Mouse (Mus musculus) lung, embryonic 14.5 days (tissue): ENCODE results near the gene Polr3e. TPM values are rescaled to one million over a fixed set of nuclear protein-coding genes. Genes with fewer than 3 reads are reported as not detected.
A peak's percentile ranks its signal among the peaks of the same experiment; 100 is the strongest.

ENCODE experiments used
- ATAC-seq: fragments of 200-750 bp; cut with Nextera tagmentation; 2 replicates; pipeline ENCODE4 v1.8.0; 2017; ENCODE audit warnings: mild to moderate bottlenecking, moderate TSS enrichment, moderate library complexity; ENCODE audit not compliant: insufficient read depth
- DNase-seq: peaks from one replicate; pipeline ENCODE4 v3.0.0-alpha.2; 2015
- H3K27ac ChIP-seq: fragments of 300-500 bp; sonication (generic); 2 replicates; pipeline ENCODE4 v1.5.1; 2014; ENCODE audit warnings: low read depth, mild to moderate bottlenecking, moderate library complexity
- H3K27me3 ChIP-seq: fragments of 300-500 bp; sonication (generic); 2 replicates; pipeline ENCODE4 v1.6.1; 2014; ENCODE audit warnings: low read length, control low read depth; ENCODE audit not compliant: insufficient read depth
- H3K36me3 ChIP-seq: fragments of 300-500 bp; sonication (generic); 2 replicates; pipeline ENCODE4 v1.6.1; 2014; ENCODE audit warnings: control low read depth; ENCODE audit not compliant: insufficient read depth
- H3K4me1 ChIP-seq: fragments of 300-500 bp; sonication (generic); 2 replicates; pipeline ENCODE4 v1.6.1; 2014; ENCODE audit warnings: antibody characterized with exemption, control low read depth; ENCODE audit not compliant: insufficient read depth
- H3K4me2 ChIP-seq: fragments of 300-500 bp; sonication (generic); 2 replicates; pipeline ENCODE4 v1.6.1; 2014; ENCODE audit warnings: mild to moderate bottlenecking
- H3K4me3 ChIP-seq: fragments of 300-500 bp; sonication (generic); 2 replicates; pipeline ENCODE4 v1.5.1; 2014; ENCODE audit warnings: low read depth, low read length
- H3K9ac ChIP-seq: fragments of 300-500 bp; sonication (generic); 2 replicates; pipeline ENCODE4 v1.6.1; 2014
- H3K9me3 ChIP-seq: fragments of 300-500 bp; sonication (generic); 2 replicates; pipeline ENCODE4 v1.6.1; 2016; ENCODE audit warnings: low read depth, low read length, control low read depth
- CTCF ChIP-seq: IDR thresholded peaks from 2 replicates; pipeline ENCODE4 v1.5.1; 2016; ENCODE audit warnings: antibody characterized with exemption, low read depth
- WGBS: fragments of 180-500 bp; shearing (Covaris S2); extraction: QIAGEN DNeasy Blood & Tissue Kit; methylation state at CpG from one replicate; pipeline ENCODE4 v1.1.7; 2014; 5-methylcytosine and 5-hydroxymethylcytosine counted together
- polyA plus RNA-seq: library from polyadenylated mRNA; unstranded; fragments of >200 nt; fragmentation: Nextera tagmentation; extraction: Ambion mirVana; gene quantifications from 2 replicates; pipeline ENCODE4 v1.2.1, GENCODE M21; 2014

The Polr3e gene
- polyA plus RNA-seq, 1 experiment from 2014 or later, result 24.3 TPM

DNA sequence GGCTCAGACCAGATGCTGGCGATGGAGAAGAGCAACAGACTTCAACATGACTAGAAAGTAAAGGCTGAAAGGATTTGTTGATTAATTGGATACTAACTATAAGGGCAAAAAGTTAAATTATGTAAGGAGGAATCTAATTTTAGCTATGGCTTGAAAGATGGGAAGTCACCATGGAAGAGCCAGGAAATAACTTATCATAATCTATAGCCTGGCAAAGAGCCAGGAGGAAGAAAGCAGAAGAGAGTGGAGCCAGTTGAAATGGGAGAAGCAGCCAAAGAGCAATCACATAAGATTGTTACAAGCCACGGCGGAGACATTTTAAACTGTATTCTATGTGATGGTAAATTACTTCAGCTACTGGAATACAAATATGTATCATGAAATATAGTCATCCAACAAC lies 56.5 kb downstream of the Polr3e start:
- peak overlapping the region; percentile 21; the same call in 1 of the 2 replicates for H3K4me2 ChIP-seq
- H3K27me3 ChIP-seq, result no peaks in the 10 kb centered on the region
- no peak overlapping the region for H3K4me3 ChIP-seq
- no peaks in the 10 kb centered on the region; the same call in 1 of the 2 replicates for H3K36me3 ChIP-seq
- H3K27ac ChIP-seq, result no peak overlapping the region
- peaks cover 19% of the 10 kb centered on the region for H3K4me1 ChIP-seq
- 37% methylated on average over 3 of the region's 3 CpGs for WGBS
- H3K9me3 ChIP-seq, result no peaks in the 10 kb centered on the region
- H3K9ac ChIP-seq, result no peak overlapping the region
- no peak for TF ChIP-seq CTCF
- ATAC-seq, result peak; percentile 39
- DNase-seq, result peak; percentile 80

DNA sequence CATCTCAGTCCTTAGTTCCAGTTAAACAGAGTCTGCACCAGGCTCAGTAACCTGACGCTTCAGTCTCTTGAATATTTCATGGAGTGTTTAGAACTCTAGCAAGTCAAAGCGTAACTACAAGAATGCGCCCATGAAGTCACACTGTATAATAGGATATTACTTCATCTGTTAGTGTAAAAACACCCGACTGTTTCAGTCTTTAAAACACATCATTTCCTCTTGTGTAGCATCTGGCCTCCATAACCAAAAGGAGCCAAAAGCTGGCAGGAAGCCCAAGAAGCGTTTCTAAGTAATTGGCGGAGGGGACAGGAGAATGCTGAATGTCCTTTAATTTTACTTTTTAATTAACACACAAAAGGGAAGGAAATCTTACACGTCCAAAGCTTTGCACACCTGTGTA lies 59.5 kb downstream of the Polr3e start:
- H3K9ac ChIP-seq, result no peak overlapping the region
- 0 out of 2 replicates have a peak overlapping the region, but pooled peaks have one; percentile 40 for H3K27ac ChIP-seq
- no peak for TF ChIP-seq CTCF
- no peak overlapping the region for H3K4me3 ChIP-seq
- H3K4me2 ChIP-seq, result peak overlapping the region; percentile 25
- no peaks in the 10 kb centered on the region for H3K36me3 ChIP-seq
- DNase-seq (peak; percentile 91), ATAC-seq (peak; percentile 48)
- 30% methylated on average over 7 of the region's 7 CpGs for WGBS
- no peaks in the 10 kb centered on the region for H3K27me3 ChIP-seq
- peaks cover 29% of the 10 kb centered on the region for H3K4me1 ChIP-seq
- H3K9me3 ChIP-seq, result no peaks in the 10 kb centered on the region

DNA sequence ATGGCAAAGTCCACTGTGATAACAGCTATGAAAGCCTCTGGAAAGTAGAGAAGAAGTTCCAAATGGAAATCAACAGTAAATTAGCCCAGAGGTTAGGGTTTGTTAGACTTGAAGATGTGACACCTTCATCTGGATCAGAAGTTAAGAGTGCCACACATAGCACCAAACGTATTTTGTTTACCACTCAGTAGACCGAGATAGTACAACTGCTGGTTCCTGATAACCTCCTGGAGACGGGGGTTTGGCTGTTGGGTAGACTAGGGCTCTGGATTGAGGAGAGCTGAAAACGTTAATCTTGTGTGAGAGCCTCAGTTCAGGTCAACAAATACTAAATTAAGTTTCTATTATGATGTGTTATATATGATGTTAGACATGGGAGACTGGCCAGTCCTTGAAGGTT lies 62.5 kb downstream of the Polr3e start:
- DNase-seq (no peak), ATAC-seq (no peak)
- Histone ChIP-seq H3K27ac (no peak overlapping the region; the same call in 1 of the 2 replicates), H3K4me1 (peaks cover 20% of the 10 kb centered on the region), H3K9me3 (no peaks in the 10 kb centered on the region), H3K4me2 (peak overlapping the region; percentile 70), H3K27me3 (no peaks in the 10 kb centered on the region), H3K4me3 (0 out of 2 replicates have a peak overlapping the region, but pooled peaks have one; percentile 4), H3K9ac (no peak overlapping the region; the same call in 1 of the 2 replicates), H3K36me3 (no peaks in the 10 kb centered on the region)
- no peak for TF ChIP-seq CTCF
- WGBS, result 64% methylated on average over 4 of the region's 4 CpGs

DNA sequence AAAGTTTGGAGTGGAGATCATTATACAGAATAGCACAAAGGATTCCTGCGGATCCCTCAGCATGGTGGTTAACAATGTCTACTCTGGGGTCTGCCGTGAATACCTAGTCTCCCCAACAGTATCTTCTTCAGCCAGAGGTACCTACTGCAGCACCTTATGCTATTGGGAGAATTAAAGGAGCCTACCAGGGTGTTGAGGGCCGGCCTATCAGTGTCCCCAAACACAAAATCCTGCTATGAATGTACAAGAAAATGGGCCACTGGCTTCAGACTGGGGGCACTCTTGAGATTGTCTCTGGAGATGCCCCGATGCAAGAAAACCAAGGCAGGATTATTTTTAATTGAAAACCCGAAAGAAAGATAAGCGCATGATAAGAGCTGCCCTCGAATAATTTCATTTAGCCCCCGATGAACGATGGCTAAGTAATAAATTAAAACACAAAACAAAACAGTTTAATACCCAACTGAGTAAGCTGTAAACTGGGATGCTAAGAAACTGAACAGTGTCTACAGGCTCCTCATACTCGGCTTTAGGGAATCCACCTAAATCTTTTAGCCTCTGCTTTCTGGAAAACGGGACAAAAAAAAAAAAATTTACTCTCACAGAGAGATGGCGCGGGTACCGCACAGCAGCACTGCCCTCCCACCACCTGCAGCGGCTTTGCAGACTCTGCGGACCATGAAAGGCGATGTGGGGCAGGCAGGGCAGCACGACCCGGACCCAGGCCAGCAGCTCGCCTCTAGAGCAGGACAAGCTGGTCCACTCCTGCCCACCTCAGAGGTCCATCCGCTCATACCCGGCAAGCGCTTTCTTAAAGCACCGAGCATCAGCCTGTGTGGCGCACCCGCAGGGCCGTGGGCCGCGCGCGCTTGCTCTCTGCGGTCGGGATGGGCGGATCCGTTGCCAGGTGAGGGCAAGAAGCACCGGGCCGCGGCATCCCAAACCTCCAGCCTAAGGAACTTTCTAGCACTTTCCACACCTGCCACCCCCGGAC lies 63.7 kb downstream of the Polr3e start:
- DNase-seq (peak; percentile 64), ATAC-seq (peak; percentile 47; the same call in 1 of the 2 replicates)
- Histone ChIP-seq H3K9ac (peak overlapping the region; percentile 71), H3K4me3 (peak overlapping the region; percentile 72), H3K4me2 (peak overlapping the region; percentile 70), H3K36me3 (no peaks in the 10 kb centered on the region), H3K27me3 (no peaks in the 10 kb centered on the region), H3K9me3 (no peaks in the 10 kb centered on the region), H3K4me1 (peaks cover 16% of the 10 kb centered on the region), H3K27ac (peak overlapping the region; percentile 43)
- 5% methylated on average over 39 of the region's 39 CpGs for WGBS
- TF ChIP-seq CTCF, result no peak

DNA sequence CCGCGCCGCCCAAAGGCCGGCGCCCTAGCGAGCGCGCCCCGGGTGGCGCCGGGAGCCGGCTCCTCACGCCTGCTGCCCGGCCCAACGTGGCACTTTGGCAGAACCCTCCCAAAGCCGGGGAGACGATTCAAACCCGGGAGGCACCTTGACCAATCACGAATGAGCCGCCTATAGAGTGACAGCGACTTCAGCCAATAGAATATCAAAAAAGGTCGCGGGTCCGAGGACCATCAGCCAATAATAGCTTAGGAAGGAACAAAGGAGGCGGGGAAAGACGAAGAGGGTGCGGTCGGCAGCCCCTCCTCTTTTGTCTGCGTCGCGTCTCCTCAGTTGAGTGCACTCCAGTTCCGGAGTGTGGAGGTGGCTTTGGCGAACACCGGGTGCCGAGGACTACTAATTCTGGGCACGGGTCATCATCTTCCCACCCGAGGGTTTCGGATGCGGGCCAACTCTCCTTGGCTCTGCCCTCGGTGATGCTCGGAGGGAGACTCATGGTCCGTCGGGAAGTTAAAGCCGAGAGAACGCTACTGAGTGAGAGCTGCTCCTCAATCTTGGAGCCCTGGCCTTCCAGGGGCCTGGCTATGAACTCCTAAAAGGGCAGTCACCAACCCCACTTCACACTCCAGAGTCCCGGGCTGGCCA lies 64.8 kb downstream of the Polr3e start, which contains the start of the genes Cdr2 and Mfsd13b:
Gene Cdr2 (minus strand): TSS at position 113 of the 642 bp plus-strand sequence.
Gene Mfsd13b (plus strand): TSS at position 310 of the 642 bp plus-strand sequence.
- Histone ChIP-seq H3K36me3 (no peaks in the 10 kb centered on the region), H3K27me3 (no peaks in the 10 kb centered on the region), H3K27ac (peak within 1 kb of the TSS; percentile 76), H3K4me1 (peaks cover 13% of the 10 kb centered on the region; the same call in 1 of the 2 replicates), H3K4me3 (peak within 1 kb of the TSS; percentile 72), H3K9me3 (no peaks in the 10 kb centered on the region), H3K9ac (peak within 1 kb of the TSS; percentile 72), H3K4me2 (peak within 1 kb of the TSS; percentile 70)
- DNase-seq, result peak; percentile 100
- ATAC-seq, result peak; percentile 97
- no peak for TF ChIP-seq CTCF
- under 1% methylated on average over 46 of the region's 46 CpGs for WGBS

DNA sequence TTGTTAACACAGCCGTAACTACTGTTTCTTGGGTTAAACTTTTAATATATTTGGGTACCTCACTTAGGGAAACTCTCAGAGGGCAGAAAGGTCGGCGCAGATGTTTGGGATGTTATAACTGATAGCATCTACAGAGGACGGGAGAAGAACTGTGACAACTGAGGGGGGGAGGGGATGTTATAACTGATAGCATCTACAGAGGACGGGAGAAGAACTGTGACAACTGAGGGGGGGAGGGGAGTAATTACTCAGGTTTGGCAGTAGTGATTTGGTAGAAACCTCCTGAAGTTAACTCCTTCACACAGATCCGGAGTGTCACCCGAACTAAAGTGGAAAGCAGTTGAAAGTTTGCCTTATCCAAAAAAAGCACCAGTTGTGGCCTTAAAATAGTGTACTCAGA lies 65.4 kb downstream of the Polr3e start:
- Histone ChIP-seq H3K4me3 (peak overlapping the region; percentile 72), H3K36me3 (no peaks in the 10 kb centered on the region), H3K9me3 (no peaks in the 10 kb centered on the region), H3K9ac (peak overlapping the region; percentile 72), H3K4me2 (peak overlapping the region; percentile 70), H3K27ac (no peak overlapping the region), H3K27me3 (no peaks in the 10 kb centered on the region), H3K4me1 (peaks cover 13% of the 10 kb centered on the region; the same call in 1 of the 2 replicates)
- ATAC-seq (no peak), DNase-seq (no peak)
- TF ChIP-seq CTCF, result no peak
- WGBS, result 4% methylated on average over 7 of the region's 7 CpGs
